ENCODE assay signal across 8 mouse cellular contexts in the genomic region with DNA sequence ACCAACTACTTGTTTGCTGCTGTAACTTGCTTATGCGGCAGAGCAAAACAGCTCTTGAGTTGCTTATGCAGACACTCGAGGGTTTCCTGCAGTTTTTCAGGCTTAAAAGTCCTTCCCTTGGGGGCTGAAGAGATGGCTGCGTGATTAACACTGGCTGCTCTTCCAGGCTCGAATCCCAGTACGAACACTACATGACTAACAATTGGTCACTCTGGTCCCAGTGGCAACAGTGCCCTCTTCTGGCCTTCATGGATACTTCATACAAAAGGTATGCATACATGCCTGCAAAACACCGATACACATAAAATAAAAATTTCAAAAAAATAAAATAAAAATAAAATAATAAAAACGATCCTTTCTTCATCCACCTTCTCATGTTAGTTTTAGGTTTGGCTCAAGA. TPM values are rescaled to one million over a fixed set of nuclear protein-coding genes. Genes with fewer than 3 reads are reported as not detected.
DNase-seq lines count a peak whose midpoint lies in the region.

No protein-coding gene starts in this region.

- peak; percentile 41 for DNase-seq in heart, postnatal 4 days
- no peak for DNase-seq in heart, adult 9 months (ENCODE audit: low spot score in 2 of 2)
- DNase-seq in thymus, postnatal 4 days = peak; percentile 33
- DNase-seq in thymus, postnatal 36 days = no peak
- DNase-seq in embryo, embryonic 10.5 days (ENCODE audit: low spot score) = peak; percentile 68
- DNase-seq in retina, postnatal 1 day = peak; percentile 75
- no peak for DNase-seq in layer of hippocampus, postnatal 36 days
- DNase-seq in heart, adult 11 months = no peak

RNA-seq across cellular contexts. Expression of a gene that starts 3.7 kb away (rescaled TPM):
- total RNA-seq in heart, postnatal 4 days (2021) = 10 to 100 TPM; 27.2 to 28.6 TPM
- total RNA-seq in layer of hippocampus, postnatal 36 days (2021) = 10 to 100 TPM; 50.6 to 52.3 TPM

RNA-seq across cellular contexts. Expression of a gene that starts 9.5 kb away (rescaled TPM):
- total RNA-seq in heart, postnatal 4 days (2021) = not detected
- 100 to 1,000 TPM; 420 to 431 TPM for total RNA-seq in layer of hippocampus, postnatal 36 days (2021)

RNA-seq across cellular contexts. Expression of a gene that starts 27.7 kb away (rescaled TPM):
- 1 to 10 TPM; 4.7 to 5.2 TPM for total RNA-seq in heart, postnatal 4 days (2021)
- 10 to 100 TPM; 26.1 to 38.4 TPM for total RNA-seq in layer of hippocampus, postnatal 36 days (2021)

RNA-seq across cellular contexts. Expression of a gene that starts 37.0 kb away (rescaled TPM):
- 1 to 10 TPM; 7.3 to 9.5 TPM for total RNA-seq in heart, postnatal 4 days (2021)
- 10 to 100 TPM; 10.8 to 13.8 TPM for total RNA-seq in layer of hippocampus, postnatal 36 days (2021)

RNA-seq across cellular contexts. Expression of a gene that starts 38.7 kb away (rescaled TPM):
- total RNA-seq in heart, postnatal 4 days (2021) = not detected
- not detected for total RNA-seq in layer of hippocampus, postnatal 36 days (2021)

Comparison
In these comparisons a context has a peak if more than half of its experiments do, and no peak if none do; other contexts are left out.
1. DNase-seq: peak in heart, postnatal 4 days (single experiment), thymus, postnatal 4 days (single experiment), embryo, embryonic 10.5 days (single experiment) and retina, postnatal 1 day (single experiment); none in heart, adult 9 months (0 of 2), thymus, postnatal 36 days (0 of 2), layer of hippocampus, postnatal 36 days (0 of 2) and heart, adult 11 months (single experiment).
2. RNA of a gene that starts 9.5 kb away (total RNA-seq): 420 to 431 TPM in layer of hippocampus, postnatal 36 days; not detected in heart, postnatal 4 days; every median in the first group is over 100 times any median in the second.
3. RNA of a gene that starts 27.7 kb away (total RNA-seq): 26.1 to 38.4 TPM in layer of hippocampus, postnatal 36 days; 4.7 to 5.2 TPM in heart, postnatal 4 days; every median in the first group is over 4 times any median in the second.